Mouse (Mus musculus) testis, adult 2 months (tissue): ENCODE data around the gene Gle1.

ENCODE experiments used
- CTCF ChIP-seq: fragments of 200-500 bp; IDR thresholded peaks from 2 replicates; pipeline ENCODE4 v1.5.1; 2012; ENCODE audit warnings: low read depth, mild to moderate bottlenecking, inconsistent platforms, low read length, moderate library complexity; ENCODE audit not compliant: control insufficient read depth, insufficient read depth, insufficient replicate concordance
- POLR2A ChIP-seq: fragments of 200-500 bp; IDR thresholded peaks from 2 replicates; pipeline ENCODE4 v1.6.1; 2012; ENCODE audit warnings: low read depth, mild to moderate bottlenecking, inconsistent platforms, low read length, moderate library complexity; ENCODE audit not compliant: control insufficient read depth

DNA sequence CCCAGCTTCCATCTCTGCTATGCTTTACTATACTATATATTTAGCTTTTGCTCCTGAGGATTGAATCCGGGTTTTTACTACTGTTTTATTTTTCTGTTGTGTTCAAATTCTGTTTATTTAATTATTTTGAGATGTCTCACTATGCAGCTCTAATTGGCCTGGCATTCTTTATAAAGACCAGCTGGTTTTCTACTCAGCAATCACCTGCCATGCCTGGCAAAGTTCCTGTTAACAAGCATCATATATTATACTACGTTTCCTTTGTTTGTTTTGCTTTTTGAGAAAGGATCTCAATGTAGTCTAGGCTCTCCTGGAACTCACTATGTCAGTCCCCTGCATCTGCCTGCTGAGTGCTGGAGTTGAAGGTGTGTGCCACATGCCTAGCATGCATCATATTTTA is 37.9 kb upstream of the Gle1 start:
- TF ChIP-seq CTCF (no peak), POLR2A (no peak)
